Mouse (Mus musculus) cerebellum, adult 2 months (tissue): ENCODE results near the gene Zfp385a.

Experiments used
- CTCF ChIP-seq: fragments of 200-500 bp; IDR thresholded peaks from 2 replicates; pipeline ENCODE4 v1.5.1; 2011; ENCODE audit warnings: low read depth, mild to moderate bottlenecking, control low read depth, low read length, moderate library complexity, borderline replicate concordance; ENCODE audit not compliant: insufficient read depth
- POLR2A ChIP-seq: fragments of 200-500 bp; IDR thresholded peaks from 2 replicates; pipeline ENCODE4 v1.6.1; 2011; ENCODE audit warnings: low read length, control low read depth, borderline replicate concordance; ENCODE audit not compliant: insufficient read depth

DNA sequence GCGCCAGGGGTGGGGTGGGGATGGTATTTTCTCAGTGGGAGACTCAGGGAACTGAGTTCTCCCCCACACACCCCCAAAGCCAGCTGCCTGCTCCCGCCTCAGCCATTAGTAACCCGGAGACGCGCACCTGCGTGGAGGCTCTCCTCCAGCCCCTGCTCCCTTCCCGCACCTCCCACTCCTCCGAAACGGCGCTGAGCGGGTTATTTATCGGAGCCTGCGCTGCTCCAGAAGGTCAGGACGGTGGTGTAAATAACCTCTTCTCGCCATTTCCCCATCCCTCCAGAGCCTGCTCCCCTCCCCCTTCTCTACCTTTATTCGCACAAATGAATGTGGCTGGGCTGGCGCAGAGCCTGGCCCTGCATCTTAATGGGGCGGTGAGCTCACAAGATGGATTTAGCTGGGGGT is 39.8 kb downstream of the Zfp385a start:
- TF ChIP-seq CTCF: no peak
- TF ChIP-seq POLR2A: 0 out of 2 replicates have a peak, but pooled peaks have one; percentile 8
